Mouse (Mus musculus): ENCODE results near the gene Mid1.

DNA sequence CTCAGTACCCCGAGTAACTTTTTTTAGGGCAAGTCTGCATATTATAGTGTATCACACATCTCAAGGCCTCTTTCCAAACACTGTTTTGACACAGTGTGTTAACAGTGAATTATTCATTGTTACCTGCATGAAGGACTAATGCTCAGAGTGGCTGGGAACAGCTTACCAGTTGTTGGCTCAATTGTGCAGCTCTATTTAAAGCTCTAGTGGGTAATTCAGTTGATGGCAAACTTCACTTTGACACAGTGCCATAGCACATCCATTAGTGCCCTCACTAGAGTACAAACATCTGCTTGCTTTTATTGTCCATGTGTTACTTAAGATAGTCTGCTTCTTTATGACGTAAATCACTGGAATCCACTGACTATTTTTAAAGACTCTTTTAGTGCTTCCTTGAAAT, 6.7 kb downstream of the Mid1 start:
- TF ChIP-seq EP300 (IDR thresholded peaks at IDR 0.05), result no peak
- no peak for TF ChIP-seq CTCF (IDR thresholded peaks at IDR 0.05)
